Mouse (Mus musculus): ENCODE measurements around the gene Map4k2. TPM values are rescaled to one million over a fixed set of nuclear protein-coding genes. Genes with fewer than 3 reads are reported as not detected.
"Not testable (repeated sequence)": the region's sequence is repeated elsewhere in the genome, so short reads cannot be mapped to it uniquely, and the experiment has no call there.

Gene Map4k2
- polyA plus RNA-seq, 1 experiment from 2014 or later, result 8.5 TPM

GRCm38 (mm10) chr19:6310181-6310580 is 30.8 kb upstream of the Map4k2 start:
- H3K27me3 ChIP-seq (ENCODE audit: control insufficient read depth, insufficient read depth, low read length), result no peaks in the 10 kb centered on the region
- H3K4me1 ChIP-seq (replicated peaks; ENCODE audit: control insufficient read depth, insufficient read depth, low read length), result no peaks in the 10 kb centered on the region
- H3K27ac ChIP-seq (ENCODE audit: low read depth, low read length), result no peak overlapping the region
- ATAC-seq (ENCODE audit: low FRiP score), result no peak
- H3K9ac ChIP-seq (ENCODE audit: low read depth, low read length), result no peak overlapping the region
- no peak overlapping the region for H3K4me2 ChIP-seq (replicated peaks; ENCODE audit: low read depth, low read length)
- H3K9me3 ChIP-seq (ENCODE audit: control insufficient read depth, low read length), result no peaks in the 10 kb centered on the region
- no peak for DNase-seq (ENCODE audit: low spot score)
- H3K36me3 ChIP-seq (ENCODE audit: control insufficient read depth, insufficient read depth, low read length), result no peaks in the 10 kb centered on the region
- 92% methylated on average over 5 of the region's 5 CpGs for WGBS
- no peak overlapping the region for H3K4me3 ChIP-seq (ENCODE audit: low read depth, low read length)

DNA sequence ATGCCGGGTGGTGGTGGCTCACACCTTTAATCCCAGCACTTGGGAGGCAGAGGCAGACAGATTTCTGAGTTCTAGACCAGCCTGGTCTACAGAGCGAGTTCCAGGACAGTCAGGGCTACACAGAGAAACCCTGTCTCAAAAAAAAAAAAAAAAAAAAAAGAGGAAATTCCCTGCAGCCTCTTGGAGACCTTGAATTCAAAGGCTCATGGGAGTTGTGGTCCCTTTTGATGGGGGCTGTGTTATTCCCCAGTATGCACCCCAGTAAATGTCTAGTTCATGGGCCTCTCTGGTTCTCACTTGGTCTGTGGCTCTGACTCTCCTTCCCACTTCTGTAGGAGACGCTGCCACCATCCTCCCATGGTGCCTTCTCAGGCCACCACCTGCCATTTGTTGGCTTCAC is 29.2 kb upstream of the Map4k2 start:
- not testable (repeated sequence) for H3K36me3 ChIP-seq (ENCODE audit: control insufficient read depth, insufficient read depth, low read length); H3K4me1 ChIP-seq (replicated peaks; ENCODE audit: control insufficient read depth, insufficient read depth, low read length); H3K4me3 ChIP-seq (ENCODE audit: low read depth, low read length); ATAC-seq (ENCODE audit: low FRiP score); H3K4me2 ChIP-seq (replicated peaks; ENCODE audit: low read depth, low read length); H3K9me3 ChIP-seq (ENCODE audit: control insufficient read depth, low read length); H3K9ac ChIP-seq (ENCODE audit: low read depth, low read length); H3K27ac ChIP-seq (ENCODE audit: low read depth, low read length); H3K27me3 ChIP-seq (ENCODE audit: control insufficient read depth, insufficient read depth, low read length); DNase-seq (ENCODE audit: low spot score)
- WGBS, result 90% methylated on average over 3 of the region's 3 CpGs

DNA sequence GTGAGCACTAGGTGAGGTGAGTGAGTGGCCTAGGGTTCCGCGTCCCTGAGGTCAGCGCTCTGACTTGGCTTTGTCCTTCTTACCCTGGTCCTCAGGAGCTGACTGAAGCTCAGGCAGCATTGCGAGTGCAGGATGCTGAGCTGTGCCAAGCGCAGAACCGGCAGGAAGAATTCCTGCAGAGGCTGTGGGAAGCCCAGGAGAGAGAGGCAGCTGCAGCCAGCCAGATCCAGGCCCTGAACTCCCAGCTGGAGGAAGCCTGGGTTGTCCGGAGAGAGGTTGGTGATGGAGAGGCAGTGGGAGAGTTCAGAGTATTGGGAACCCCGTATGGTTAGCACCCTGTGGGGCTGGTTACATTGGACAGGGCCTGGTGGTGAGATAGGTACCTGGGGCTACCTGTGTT is 27.1 kb upstream of the Map4k2 start:
- 90% methylated on average over 8 of the region's 8 CpGs for WGBS
- Histone ChIP-seq H3K36me3 (ENCODE audit: control insufficient read depth, insufficient read depth, low read length) (no peaks in the 10 kb centered on the region), H3K27me3 (ENCODE audit: control insufficient read depth, insufficient read depth, low read length) (no peaks in the 10 kb centered on the region)

GRCm38 (mm10) chr19:6314513-6314912 is 26.4 kb upstream of the Map4k2 start:
- no peaks in the 10 kb centered on the region for H3K9me3 ChIP-seq (ENCODE audit: control insufficient read depth, low read length)
- no peak overlapping the region for H3K4me3 ChIP-seq (ENCODE audit: low read depth, low read length)
- H3K4me2 ChIP-seq (replicated peaks; ENCODE audit: low read depth, low read length), result no peak overlapping the region
- DNase-seq (ENCODE audit: low spot score) (no peak), ATAC-seq (ENCODE audit: low FRiP score) (no peak)
- H3K9ac ChIP-seq (ENCODE audit: low read depth, low read length), result no peak overlapping the region
- no peak overlapping the region for H3K27ac ChIP-seq (ENCODE audit: low read depth, low read length)
- 87% methylated on average over 8 of the region's 8 CpGs for WGBS
- H3K27me3 ChIP-seq (ENCODE audit: control insufficient read depth, insufficient read depth, low read length), result no peaks in the 10 kb centered on the region
- no peaks in the 10 kb centered on the region for H3K36me3 ChIP-seq (ENCODE audit: control insufficient read depth, insufficient read depth, low read length)
- H3K4me1 ChIP-seq (replicated peaks; ENCODE audit: control insufficient read depth, insufficient read depth, low read length), result no peaks in the 10 kb centered on the region

More for the DNA sequence above, 27.1 kb upstream of the Map4k2 start:
- Histone ChIP-seq H3K4me3 (ENCODE audit: low read depth, low read length) (no peak overlapping the region), H3K27ac (ENCODE audit: low read depth, low read length) (no peak overlapping the region), H3K4me1 (replicated peaks; ENCODE audit: control insufficient read depth, insufficient read depth, low read length) (no peaks in the 10 kb centered on the region), H3K9ac (ENCODE audit: low read depth, low read length) (no peak overlapping the region), H3K9me3 (ENCODE audit: control insufficient read depth, low read length) (no peaks in the 10 kb centered on the region), H3K4me2 (replicated peaks; ENCODE audit: low read depth, low read length) (no peak overlapping the region)
- no peak for ATAC-seq (ENCODE audit: low FRiP score)
- DNase-seq (ENCODE audit: low spot score), result no peak

DNA sequence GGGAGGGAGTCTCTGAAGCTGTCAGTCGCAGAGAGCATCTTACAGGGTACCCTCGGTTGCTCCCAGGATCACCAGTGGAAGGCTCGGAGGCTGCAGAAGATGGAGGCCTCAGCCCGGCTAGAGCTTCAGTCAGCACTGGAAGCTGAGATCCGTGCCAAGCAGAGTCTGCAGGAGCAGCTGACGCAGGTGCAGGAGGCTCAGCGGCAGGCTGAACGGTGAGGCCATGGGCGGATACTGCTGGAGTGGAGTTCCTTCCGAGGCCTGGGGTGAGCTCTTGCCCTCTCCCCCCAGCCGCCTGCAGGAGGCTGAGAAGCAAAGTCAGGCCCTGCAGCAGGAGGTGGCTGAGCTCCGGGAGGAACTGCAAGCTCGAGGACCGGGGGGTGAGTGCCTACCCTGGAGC is 25.4 kb upstream of the Map4k2 start:
- DNase-seq (ENCODE audit: low spot score) (no peak), ATAC-seq (ENCODE audit: low FRiP score) (no peak)
- Histone ChIP-seq H3K4me2 (replicated peaks; ENCODE audit: low read depth, low read length) (no peak overlapping the region), H3K4me3 (ENCODE audit: low read depth, low read length) (no peak overlapping the region), H3K9ac (ENCODE audit: low read depth, low read length) (no peak overlapping the region), H3K36me3 (ENCODE audit: control insufficient read depth, insufficient read depth, low read length) (no peaks in the 10 kb centered on the region), H3K27me3 (ENCODE audit: control insufficient read depth, insufficient read depth, low read length) (no peaks in the 10 kb centered on the region), H3K27ac (ENCODE audit: low read depth, low read length) (no peak overlapping the region), H3K9me3 (ENCODE audit: control insufficient read depth, low read length) (no peaks in the 10 kb centered on the region), H3K4me1 (replicated peaks; ENCODE audit: control insufficient read depth, insufficient read depth, low read length) (no peaks in the 10 kb centered on the region)
- WGBS, result 77% methylated on average over 14 of the region's 14 CpGs

GRCm38 (mm10) chr19:6318145-6318544 is 22.8 kb upstream of the Map4k2 start:
- DNase-seq (ENCODE audit: low spot score) (no peak), ATAC-seq (ENCODE audit: low FRiP score) (no peak)
- WGBS, result 95% methylated on average over 12 of the region's 12 CpGs

GRCm38 (mm10) chr19:6321358-6321757 is 19.6 kb upstream of the Map4k2 start:
- Histone ChIP-seq H3K4me2 (replicated peaks; ENCODE audit: low read depth, low read length) (no peak overlapping the region), H3K36me3 (ENCODE audit: control insufficient read depth, insufficient read depth, low read length) (no peaks in the 10 kb centered on the region), H3K9me3 (ENCODE audit: control insufficient read depth, low read length) (no peaks in the 10 kb centered on the region), H3K27ac (ENCODE audit: low read depth, low read length) (no peak overlapping the region), H3K4me3 (ENCODE audit: low read depth, low read length) (no peak overlapping the region), H3K4me1 (replicated peaks; ENCODE audit: control insufficient read depth, insufficient read depth, low read length) (no peaks in the 10 kb centered on the region), H3K9ac (ENCODE audit: low read depth, low read length) (no peak overlapping the region), H3K27me3 (ENCODE audit: control insufficient read depth, insufficient read depth, low read length) (no peaks in the 10 kb centered on the region)
- DNase-seq (ENCODE audit: low spot score) (no peak), ATAC-seq (ENCODE audit: low FRiP score) (no peak)
- 87% methylated on average over 8 of the region's 8 CpGs for WGBS

More at GRCm38 (mm10) chr19:6318145-6318544, 22.8 kb upstream of the Map4k2 start:
- Histone ChIP-seq H3K27me3 (ENCODE audit: control insufficient read depth, insufficient read depth, low read length) (no peaks in the 10 kb centered on the region), H3K9me3 (ENCODE audit: control insufficient read depth, low read length) (no peaks in the 10 kb centered on the region), H3K9ac (ENCODE audit: low read depth, low read length) (no peak overlapping the region), H3K4me1 (replicated peaks; ENCODE audit: control insufficient read depth, insufficient read depth, low read length) (no peaks in the 10 kb centered on the region), H3K27ac (ENCODE audit: low read depth, low read length) (no peak overlapping the region), H3K4me3 (ENCODE audit: low read depth, low read length) (no peak overlapping the region), H3K36me3 (ENCODE audit: control insufficient read depth, insufficient read depth, low read length) (no peaks in the 10 kb centered on the region), H3K4me2 (replicated peaks; ENCODE audit: low read depth, low read length) (no peak overlapping the region)

GRCm38 (mm10) chr19:6321786-6322621 is 18.9 kb upstream of the Map4k2 start:
- 84% methylated on average over 33 of the region's 33 CpGs for whole genome bisulfite sequencing
- ATAC-seq (ENCODE audit: low FRiP score) (no peak), DNase-seq (ENCODE audit: low spot score) (no peak)
- Histone ChIP-seq H3K27ac (ENCODE audit: low read depth, low read length) (no peak overlapping the region), H3K4me1 (replicated peaks; ENCODE audit: control insufficient read depth, insufficient read depth, low read length) (no peaks in the 10 kb centered on the region), H3K9me3 (ENCODE audit: control insufficient read depth, low read length) (no peaks in the 10 kb centered on the region), H3K4me2 (replicated peaks; ENCODE audit: low read depth, low read length) (no peak overlapping the region), H3K4me3 (ENCODE audit: low read depth, low read length) (no peak overlapping the region), H3K36me3 (ENCODE audit: control insufficient read depth, insufficient read depth, low read length) (no peaks in the 10 kb centered on the region), H3K9ac (ENCODE audit: low read depth, low read length) (no peak overlapping the region), H3K27me3 (ENCODE audit: control insufficient read depth, insufficient read depth, low read length) (no peaks in the 10 kb centered on the region)

GRCm38 (mm10) chr19:6324751-6325150 is 16.2 kb upstream of the Map4k2 start:
- H3K4me2 ChIP-seq (replicated peaks; ENCODE audit: low read depth, low read length), result no peak overlapping the region
- no peaks in the 10 kb centered on the region for H3K27me3 ChIP-seq (ENCODE audit: control insufficient read depth, insufficient read depth, low read length)
- H3K4me1 ChIP-seq (replicated peaks; ENCODE audit: control insufficient read depth, insufficient read depth, low read length), result no peaks in the 10 kb centered on the region
- no peak overlapping the region for H3K4me3 ChIP-seq (ENCODE audit: low read depth, low read length)
- no peak overlapping the region for H3K9ac ChIP-seq (ENCODE audit: low read depth, low read length)
- H3K36me3 ChIP-seq (ENCODE audit: control insufficient read depth, insufficient read depth, low read length), result no peaks in the 10 kb centered on the region
- no peak overlapping the region for H3K27ac ChIP-seq (ENCODE audit: low read depth, low read length)
- no peaks in the 10 kb centered on the region for H3K9me3 ChIP-seq (ENCODE audit: control insufficient read depth, low read length)
- no peak for DNase-seq (ENCODE audit: low spot score)
- WGBS, result 85% methylated on average over 9 of the region's 9 CpGs
- ATAC-seq (ENCODE audit: low FRiP score), result no peak
